Mouse (Mus musculus): ENCODE data around the gene Simc1.

- TF ChIP-seq POLR2A (IDR thresholded peaks at IDR 0.05; ENCODE audit: low read depth, low read length) (no peak), CTCF (IDR thresholded peaks at IDR 0.05; ENCODE audit: extremely low read depth, insufficient read length, insufficient replicate concordance, low read depth, low read length) (no peak)
Observed at GRCm38 (mm10) chr13:54562562-54562961, 59.0 kb downstream of the Simc1 start.

Measured in small intestine, adult 2 months (tissue).